Mouse (Mus musculus) kidney, adult 2 months (tissue): Measurements from ENCODE around the gene Tmem240.

ENCODE experiments used
- CTCF ChIP-seq: fragments of 200-500 bp; conservative IDR thresholded peaks from 2 replicates; pipeline ENCODE4 v1.5.1; 2011; ENCODE audit warnings: low read depth, mild to moderate bottlenecking, control low read depth, low read length, moderate library complexity, mixed read lengths; ENCODE audit not compliant: insufficient read depth, insufficient read length
- POLR2A ChIP-seq: fragments of 200-500 bp; IDR thresholded peaks from one replicate; pipeline ENCODE4 v1.6.1; 2011; ENCODE audit warnings: low read depth, low read length, control low read depth

GRCm38 (mm10) chr4:155746036-155746548 is 11.5 kb downstream of the Tmem240 start:
- TF ChIP-seq CTCF (no peak), POLR2A (no peak)
